In the genomic region with DNA sequence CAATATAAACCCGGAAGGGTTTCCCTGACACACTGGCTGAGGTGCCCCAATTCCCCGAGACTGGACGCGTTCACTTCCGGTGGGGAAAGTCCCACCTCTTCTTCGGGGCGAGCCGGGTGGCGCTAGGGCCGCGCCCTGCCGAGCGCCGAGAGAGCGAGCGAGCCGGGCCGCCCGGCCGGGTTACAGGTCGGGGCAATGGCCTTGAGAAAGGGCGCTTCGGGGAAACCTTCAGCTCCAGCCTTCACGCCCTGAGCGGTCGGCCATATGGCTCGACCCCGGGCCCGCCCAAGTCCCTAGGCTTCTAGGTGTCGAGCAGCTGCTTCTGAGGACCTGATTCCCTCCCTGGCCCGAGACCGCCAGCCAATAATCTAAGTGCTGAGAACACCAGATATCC, we compare ENCODE assay signal across 8 mouse cellular contexts. TPM values are rescaled to one million over a fixed set of nuclear protein-coding genes. Genes with fewer than 3 reads are reported as not detected.
DNase-seq lines count a peak whose midpoint lies in the region; ATAC-seq and TF ChIP-seq lines count a peak whose summit lies in the region.

No protein-coding gene starts in this region.

- peak overlapping the region; percentile 96 for H3K27ac ChIP-seq in intestine, postnatal 0 days (ENCODE audit: low read depth, low read length)
- peak overlapping the region; percentile 95 for H3K27ac ChIP-seq in limb, embryonic 11.5 days (replicated peaks; ENCODE audit: low read depth, low read length)
- H3K27ac ChIP-seq in midbrain, embryonic 13.5 days, result peak overlapping the region; percentile 91

- TF ChIP-seq CTCF in intestine, postnatal 0 days (IDR thresholded peaks at IDR 0.05; ENCODE audit: low read depth), result no peak

- WGBS in intestine, postnatal 0 days, result 13% methylated on average over 22 of the region's 32 CpGs
- WGBS in limb, embryonic 11.5 days, result 25% methylated on average over 29 of the region's 32 CpGs
- WGBS in midbrain, embryonic 13.5 days, result 30% methylated on average over 18 of the region's 32 CpGs

- peak overlapping the region; percentile 75 for H3K9ac ChIP-seq in intestine, postnatal 0 days (ENCODE audit: low read depth, low read length)
- H3K9ac ChIP-seq in limb, embryonic 11.5 days (ENCODE audit: low read length), result peak overlapping the region; percentile 87
- peak overlapping the region; percentile 80; the same call in 1 of the 2 replicates for H3K9ac ChIP-seq in midbrain, embryonic 13.5 days (replicated peaks)

- peak overlapping the region; percentile 62 for H3K4me2 ChIP-seq in intestine, postnatal 0 days (replicated peaks; ENCODE audit: low read depth)
- peak overlapping the region; percentile 37 for H3K4me2 ChIP-seq in limb, embryonic 11.5 days (ENCODE audit: low read depth, severe bottlenecking)
- peak overlapping the region; percentile 64 for H3K4me2 ChIP-seq in midbrain, embryonic 13.5 days (replicated peaks)

- H3K9me3 ChIP-seq in intestine, postnatal 0 days (ENCODE audit: control insufficient read depth), result no peaks in the 10 kb centered on the region
- no peaks in the 10 kb centered on the region for H3K9me3 ChIP-seq in limb, embryonic 11.5 days (ENCODE audit: control insufficient read depth, low read length)
- no peaks in the 10 kb centered on the region for H3K9me3 ChIP-seq in midbrain, embryonic 13.5 days

- ATAC-seq in intestine, postnatal 0 days, result peak; percentile 92
- peak; percentile 88 for ATAC-seq in limb, embryonic 11.5 days (ENCODE audit: insufficient number of reproducible peaks, low FRiP score, low TSS enrichment, low read depth)
- peak; percentile 95 for ATAC-seq in midbrain, embryonic 13.5 days

- H3K4me3 ChIP-seq in intestine, postnatal 0 days (ENCODE audit: low read depth, low read length), result peak overlapping the region; percentile 55
- H3K4me3 ChIP-seq in limb, embryonic 11.5 days (ENCODE audit: low read depth, low read length), result peak overlapping the region; percentile 49
- H3K4me3 ChIP-seq in midbrain, embryonic 13.5 days (replicated peaks), result peak overlapping the region; percentile 52

- peak; percentile 39 to 63 for DNase-seq in urinary bladder, adult 18-20 months (ENCODE audit: low spot score in 2 of 2)
- no peak for DNase-seq in urinary bladder, postnatal 10 days (ENCODE audit: low spot score)
- peak; percentile 67 for DNase-seq in embryo, embryonic 11.5 days (ENCODE audit: low read depth, low spot score)
- DNase-seq in gastrocnemius, postnatal 4 days (ENCODE audit: low spot score in 2 of 2), result peak; percentile 49 to 70
- peak; percentile 72 for DNase-seq in limb, embryonic 11.5 days (ENCODE audit: low spot score)
- peak; percentile 66 to 69 for DNase-seq in spleen, adult 18-20 months

- no peaks in the 10 kb centered on the region for H3K36me3 ChIP-seq in intestine, postnatal 0 days (ENCODE audit: control insufficient read depth, insufficient read depth)
- H3K36me3 ChIP-seq in limb, embryonic 11.5 days (ENCODE audit: control insufficient read depth, insufficient read depth, low read length), result no peaks in the 10 kb centered on the region
- peaks cover under 1% of the 10 kb centered on the region; the same call in 1 of the 2 replicates for H3K36me3 ChIP-seq in midbrain, embryonic 13.5 days

- no peaks in the 10 kb centered on the region for H3K27me3 ChIP-seq in intestine, postnatal 0 days (replicated peaks; ENCODE audit: control insufficient read depth, insufficient read depth, low read length)
- H3K27me3 ChIP-seq in limb, embryonic 11.5 days (ENCODE audit: control insufficient read depth, insufficient read depth, low read length), result no peaks in the 10 kb centered on the region
- no peaks in the 10 kb centered on the region for H3K27me3 ChIP-seq in midbrain, embryonic 13.5 days

- H3K4me1 ChIP-seq in intestine, postnatal 0 days (replicated peaks; ENCODE audit: control insufficient read depth, insufficient read depth, low read length), result no peaks in the 10 kb centered on the region
- no peaks in the 10 kb centered on the region for H3K4me1 ChIP-seq in limb, embryonic 11.5 days (ENCODE audit: control insufficient read depth, insufficient read depth, low read length)
- peaks cover 24% of the 10 kb centered on the region for H3K4me1 ChIP-seq in midbrain, embryonic 13.5 days (replicated peaks)

RNA-seq across cellular contexts. Expression of gene Rap2c, which starts 1.0 kb away (rescaled TPM):
- 10 to 100 TPM; 47.7 to 55.4 TPM for total RNA-seq in gastrocnemius, postnatal 4 days (2021)
- 18.4 and 20.4 TPM in 2 replicates for polyA plus RNA-seq in intestine, postnatal 0 days (2015; fragmentation: Nextera tagmentation; extraction: Ambion mirVana)
- polyA plus RNA-seq in limb, embryonic 11.5 days (2014; fragmentation: Nextera tagmentation; extraction: Ambion mirVana), result 45.8 and 47.7 TPM in 2 replicates
- 18.3 and 18.4 TPM in 2 replicates for polyA plus RNA-seq in midbrain, embryonic 13.5 days (2015; fragmentation: Nextera tagmentation; extraction: Ambion mirVana)
